Mouse (Mus musculus) midbrain, embryonic 15.5 days (tissue): ENCODE measurements around the gene Esrp2. TPM values are rescaled to one million over a fixed set of nuclear protein-coding genes. Genes with fewer than 3 reads are reported as not detected.

Experiments
- ATAC-seq: fragments of 200-750 bp; cut with Nextera tagmentation; replicated peaks from 2 replicates; pipeline ENCODE4 v1.8.0; 2017; ENCODE audit warnings: moderate TSS enrichment
- H3K27ac ChIP-seq: fragments of 300-500 bp; sonication (generic); 2 replicates; pipeline ENCODE4 v1.5.1; 2015; ENCODE audit warnings: mild to moderate bottlenecking, inconsistent platforms
- H3K27me3 ChIP-seq: fragments of 300-500 bp; sonication (generic); replicated peaks from 2 replicates; pipeline ENCODE4 v1.6.1; 2015; ENCODE audit warnings: inconsistent platforms
- H3K36me3 ChIP-seq: fragments of 300-500 bp; sonication (generic); replicated peaks from 2 replicates; pipeline ENCODE4 v1.6.1; 2015; ENCODE audit warnings: inconsistent platforms
- H3K4me1 ChIP-seq: fragments of 300-500 bp; sonication (generic); 2 replicates; pipeline ENCODE4 v1.6.1; 2015; ENCODE audit warnings: inconsistent platforms
- H3K4me2 ChIP-seq: fragments of 300-500 bp; sonication (generic); 2 replicates; pipeline ENCODE4 v1.6.1; 2015; ENCODE audit warnings: inconsistent platforms, mild to moderate bottlenecking, moderate library complexity
- H3K4me3 ChIP-seq: fragments of 300-500 bp; sonication (generic); 2 replicates; pipeline ENCODE4 v1.5.1; 2015; ENCODE audit warnings: mild to moderate bottlenecking, inconsistent platforms
- H3K9ac ChIP-seq: fragments of 300-500 bp; sonication (generic); 2 replicates; pipeline ENCODE4 v1.6.1; 2015; ENCODE audit warnings: mild to moderate bottlenecking, inconsistent platforms
- H3K9me3 ChIP-seq: fragments of 300-500 bp; sonication (generic); 2 replicates; pipeline ENCODE4 v1.6.1; 2016; ENCODE audit warnings: inconsistent platforms
- WGBS: fragments of 180-500 bp; shearing (Covaris S2); methylation state at CpG from one replicate; pipeline ENCODE4 v1.1.7; 2015; ENCODE audit warnings: mixed read lengths; 5-methylcytosine and 5-hydroxymethylcytosine counted together
- polyA plus RNA-seq: library from polyadenylated mRNA; unstranded; fragments of >200 nt; fragmentation: Nextera tagmentation; extraction: Ambion mirVana; gene quantifications from 2 replicates; pipeline ENCODE4 v1.2.1, GENCODE M21; 2015

The Esrp2 gene
- polyA plus RNA-seq, 1 experiment from 2014 or later = 0.37 TPM

- Histone ChIP-seq H3K9me3 (no peaks in the 10 kb centered on the region), H3K4me1 (peaks cover 28% of the 10 kb centered on the region), H3K27ac (no peak overlapping the region), H3K27me3 (peaks cover 46% of the 10 kb centered on the region), H3K4me2 (no peak overlapping the region), H3K36me3 (no peaks in the 10 kb centered on the region), H3K4me3 (no peak overlapping the region), H3K9ac (no peak overlapping the region)
- 14% methylated on average over 13 of the region's 13 CpGs for WGBS
- 0 out of 2 replicates have a peak, but pooled peaks have one; percentile 57 for ATAC-seq
Observed at GRCm38 (mm10) chr8:106140769-106141168, 4.0 kb upstream of the Esrp2 start.

- Histone ChIP-seq H3K4me3 (no peak overlapping the region), H3K4me2 (no peak overlapping the region), H3K36me3 (no peaks in the 10 kb centered on the region), H3K9me3 (no peaks in the 10 kb centered on the region), H3K27me3 (peaks cover 52% of the 10 kb centered on the region), H3K4me1 (peaks cover 33% of the 10 kb centered on the region), H3K9ac (no peak overlapping the region), H3K27ac (no peak overlapping the region)
- no peak for ATAC-seq
- WGBS = 68% methylated on average over 5 of the region's 5 CpGs
Observed at GRCm38 (mm10) chr8:106140191-106140590, 3.4 kb upstream of the Esrp2 start.

DNA sequence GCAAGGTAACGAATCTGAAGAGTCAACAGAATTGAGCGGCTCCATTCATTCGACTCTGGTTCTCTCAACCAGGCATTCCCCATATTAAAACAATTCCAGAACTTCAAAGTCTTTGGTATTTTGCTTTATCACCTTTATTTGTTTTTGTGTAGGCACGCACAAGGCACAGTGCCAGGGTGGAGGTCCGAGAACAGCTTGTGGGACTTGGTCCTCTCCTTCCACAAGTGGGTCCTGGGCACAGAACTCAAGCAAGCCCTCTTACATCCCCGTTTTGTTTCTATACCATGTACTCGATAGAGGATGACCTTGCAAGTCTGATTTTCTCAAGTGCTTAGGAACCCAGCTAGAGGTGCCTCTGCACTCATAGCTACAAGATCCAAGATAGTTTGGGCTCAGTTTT lies 1.8 kb upstream of the Esrp2 start:
- WGBS = 18% methylated on average over 7 of the region's 7 CpGs
- Histone ChIP-seq H3K4me3 (peak overlapping the region; percentile 41), H3K4me2 (peak overlapping the region; percentile 92), H3K27me3 (peaks cover 68% of the 10 kb centered on the region), H3K27ac (no peak overlapping the region), H3K4me1 (peaks cover 33% of the 10 kb centered on the region), H3K9ac (peak overlapping the region; percentile 52; the same call in 1 of the 2 replicates), H3K36me3 (no peaks in the 10 kb centered on the region), H3K9me3 (no peaks in the 10 kb centered on the region)
- ATAC-seq = no peak

DNA sequence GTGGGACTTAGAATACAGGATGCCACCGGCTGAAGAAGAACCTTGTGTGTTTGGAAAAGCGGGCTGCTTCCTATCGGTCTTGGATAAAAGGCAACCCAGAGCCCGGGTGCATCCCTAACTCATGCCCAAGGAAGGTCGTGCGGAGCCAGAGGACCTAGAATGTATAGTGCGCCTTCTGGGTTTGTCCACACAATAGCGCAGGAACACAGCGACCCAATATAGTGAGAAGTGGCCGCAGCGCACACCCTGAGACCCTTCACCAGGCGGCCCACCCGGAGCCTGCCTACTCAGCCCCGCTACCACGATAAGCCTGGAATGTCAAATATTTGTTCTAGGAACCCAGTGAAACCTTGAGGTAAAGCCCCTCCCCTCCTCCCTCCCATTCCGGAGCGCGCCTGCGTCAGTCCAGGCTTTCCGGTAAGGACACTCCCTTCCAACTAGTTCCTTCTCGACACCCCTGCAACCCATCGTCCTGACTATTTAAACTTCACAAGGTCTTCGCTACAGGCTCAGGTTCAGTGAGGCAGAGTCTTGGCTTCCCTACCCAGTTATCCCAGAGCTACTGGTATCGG lies 1.2 kb upstream of the Esrp2 start:
- peaks cover 74% of the 10 kb centered on the region for H3K27me3 ChIP-seq
- peak; percentile 44 for ATAC-seq
- peaks cover 33% of the 10 kb centered on the region for H3K4me1 ChIP-seq
- H3K9me3 ChIP-seq = no peaks in the 10 kb centered on the region
- WGBS = under 1% methylated on average over 24 of the region's 24 CpGs
- peak overlapping the region; percentile 52 for H3K9ac ChIP-seq
- H3K4me3 ChIP-seq = peak overlapping the region; percentile 41
- no peaks in the 10 kb centered on the region for H3K36me3 ChIP-seq
- no peak overlapping the region for H3K27ac ChIP-seq
- H3K4me2 ChIP-seq = peak overlapping the region; percentile 92

DNA sequence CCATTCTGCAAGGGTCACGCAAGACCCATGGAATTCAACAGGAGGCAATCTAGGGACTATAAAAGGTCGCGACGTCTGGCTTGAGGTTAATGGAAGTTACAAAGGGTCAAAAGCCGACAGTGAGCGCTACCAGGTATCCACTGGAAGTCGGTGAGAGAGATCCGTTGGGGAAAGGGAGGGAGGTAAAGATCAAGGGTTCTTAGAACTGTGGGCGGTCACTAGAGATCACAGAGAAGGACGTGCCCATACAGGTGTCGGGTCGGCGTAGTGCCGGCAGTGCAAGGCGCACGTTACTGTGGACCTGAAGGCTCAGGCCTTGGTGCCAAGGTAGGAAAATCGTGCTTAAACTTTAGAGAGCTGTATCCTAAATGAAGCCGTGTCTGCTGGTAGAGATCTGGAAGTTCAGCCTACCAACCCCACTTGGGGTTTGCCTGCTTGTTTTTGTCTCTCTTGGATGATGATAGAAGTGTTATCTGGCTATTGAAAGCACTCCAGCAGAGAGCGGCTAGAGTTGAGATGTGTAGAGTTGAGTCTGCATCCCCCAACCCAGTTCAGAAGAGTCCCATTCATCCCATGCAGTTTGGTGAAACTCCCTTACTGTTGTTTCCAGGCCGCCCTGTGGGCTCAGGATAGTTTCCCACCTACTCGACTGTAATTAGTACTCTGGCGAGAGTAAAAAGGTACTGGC lies 588 bp upstream of the Esrp2 start:
- Histone ChIP-seq H3K4me1 (peaks cover 33% of the 10 kb centered on the region), H3K9me3 (no peaks in the 10 kb centered on the region), H3K36me3 (no peaks in the 10 kb centered on the region; the same call in 1 of the 2 replicates), H3K27me3 (peaks cover 77% of the 10 kb centered on the region), H3K27ac (no peak overlapping the region), H3K4me3 (peak overlapping the region; percentile 41), H3K9ac (peak overlapping the region; percentile 52; the same call in 1 of the 2 replicates), H3K4me2 (peak overlapping the region; percentile 92)
- no peak; the same call in 1 of the 2 replicates for ATAC-seq
- 3% methylated on average over 22 of the region's 22 CpGs for WGBS

- 7% methylated on average over 19 of the region's 19 CpGs for WGBS
- Histone ChIP-seq H3K4me1 (peaks cover 33% of the 10 kb centered on the region), H3K27me3 (peaks cover 77% of the 10 kb centered on the region), H3K27ac (no peak overlapping the region), H3K9ac (no peak overlapping the region), H3K36me3 (no peaks in the 10 kb centered on the region; the same call in 1 of the 2 replicates), H3K4me3 (peak overlapping the region; percentile 41), H3K9me3 (no peaks in the 10 kb centered on the region), H3K4me2 (peak overlapping the region; percentile 92)
- no peak for ATAC-seq
Observed at GRCm38 (mm10) chr8:106135672-106136071, 1.1 kb downstream of the Esrp2 start.

GRCm38 (mm10) chr8:106134751-106135571 lies 1.8 kb downstream of the Esrp2 start:
- no peaks in the 10 kb centered on the region; the same call in 1 of the 2 replicates for H3K36me3 ChIP-seq
- ATAC-seq = no peak
- no peak overlapping the region for H3K9ac ChIP-seq
- no peak overlapping the region for H3K27ac ChIP-seq
- WGBS = 34% methylated on average over 14 of the region's 14 CpGs
- peaks cover 71% of the 10 kb centered on the region for H3K27me3 ChIP-seq
- H3K4me2 ChIP-seq = no peak overlapping the region
- H3K4me1 ChIP-seq = peaks cover 33% of the 10 kb centered on the region
- H3K4me3 ChIP-seq = no peak overlapping the region
- no peaks in the 10 kb centered on the region for H3K9me3 ChIP-seq

- peaks cover 62% of the 10 kb centered on the region for H3K27me3 ChIP-seq
- ATAC-seq = no peak
- H3K4me1 ChIP-seq = peaks cover 33% of the 10 kb centered on the region
- H3K4me3 ChIP-seq = no peak overlapping the region
- WGBS = 81% methylated on average over 6 of the region's 6 CpGs
- H3K36me3 ChIP-seq = peaks cover 2% of the 10 kb centered on the region
- H3K27ac ChIP-seq = no peak overlapping the region
- no peaks in the 10 kb centered on the region for H3K9me3 ChIP-seq
- no peak overlapping the region for H3K4me2 ChIP-seq
- H3K9ac ChIP-seq = no peak overlapping the region
Observed at GRCm38 (mm10) chr8:106133946-106134345, 2.8 kb downstream of the Esrp2 start.

- Histone ChIP-seq H3K4me2 (no peak overlapping the region), H3K9me3 (no peaks in the 10 kb centered on the region), H3K9ac (no peak overlapping the region), H3K36me3 (peaks cover 7% of the 10 kb centered on the region), H3K4me3 (no peak overlapping the region), H3K27me3 (peaks cover 58% of the 10 kb centered on the region), H3K27ac (no peak overlapping the region), H3K4me1 (peaks cover 31% of the 10 kb centered on the region)
- 71% methylated on average over 13 of the region's 13 CpGs for WGBS
- ATAC-seq = no peak
Observed at GRCm38 (mm10) chr8:106133526-106133925, 3.2 kb downstream of the Esrp2 start.

DNA sequence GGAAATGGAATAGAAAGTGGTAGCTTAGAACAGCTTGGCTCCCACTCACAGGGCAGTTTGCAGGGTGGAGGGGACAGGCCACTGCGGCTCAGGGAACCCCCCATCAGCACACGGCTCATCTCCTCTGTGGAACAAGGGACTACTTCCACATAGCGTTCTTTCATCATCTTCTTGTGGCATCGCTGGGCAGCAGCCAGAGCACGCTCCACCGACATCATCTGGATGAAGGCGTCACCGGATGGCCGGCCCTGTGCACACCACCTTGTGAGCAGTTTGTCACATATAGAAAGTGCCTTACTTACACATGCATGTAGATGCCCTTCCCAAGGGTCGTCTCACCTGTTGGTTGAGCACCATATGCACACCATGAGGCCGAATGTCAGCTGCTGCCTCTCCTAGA lies 4.4 kb downstream of the Esrp2 start:
- Histone ChIP-seq H3K27ac (no peak overlapping the region), H3K4me2 (no peak overlapping the region), H3K4me1 (peaks cover 21% of the 10 kb centered on the region), H3K9ac (no peak overlapping the region), H3K9me3 (no peaks in the 10 kb centered on the region), H3K36me3 (peaks cover 9% of the 10 kb centered on the region), H3K4me3 (no peak overlapping the region), H3K27me3 (peaks cover 47% of the 10 kb centered on the region)
- ATAC-seq = no peak
- 92% methylated on average over 11 of the region's 11 CpGs for WGBS

- H3K4me1 ChIP-seq = peaks cover 14% of the 10 kb centered on the region
- no peaks in the 10 kb centered on the region for H3K9me3 ChIP-seq
- ATAC-seq = no peak
- 91% methylated on average over 7 of the region's 7 CpGs for WGBS
- no peak overlapping the region for H3K9ac ChIP-seq
- H3K27me3 ChIP-seq = peaks cover 40% of the 10 kb centered on the region
- no peak overlapping the region for H3K4me2 ChIP-seq
- H3K4me3 ChIP-seq = no peak overlapping the region
- no peak overlapping the region for H3K27ac ChIP-seq
- H3K36me3 ChIP-seq = peaks cover 9% of the 10 kb centered on the region
Observed at GRCm38 (mm10) chr8:106131488-106132222, 5.1 kb downstream of the Esrp2 start.

GRCm38 (mm10) chr8:106131021-106131420 lies 5.8 kb downstream of the Esrp2 start:
- no peaks in the 10 kb centered on the region for H3K9me3 ChIP-seq
- no peak for ATAC-seq
- no peak overlapping the region for H3K9ac ChIP-seq
- no peak overlapping the region for H3K4me3 ChIP-seq
- H3K36me3 ChIP-seq = peaks cover 9% of the 10 kb centered on the region
- H3K4me2 ChIP-seq = no peak overlapping the region
- H3K27ac ChIP-seq = no peak overlapping the region
- WGBS = 95% methylated on average over 4 of the region's 4 CpGs
- peaks cover 8% of the 10 kb centered on the region for H3K4me1 ChIP-seq
- peaks cover 33% of the 10 kb centered on the region for H3K27me3 ChIP-seq
